Mouse (Mus musculus): ENCODE results near the gene Eml2.

The Eml2 gene

GRCm38 (mm10) chr7:19226817-19227797 is 50.9 kb downstream of the Eml2 start:
- CTCF ChIA-PET, result interaction anchor here in 2 of 4 experiments (0.7 to 1.8 kb wide), 13 partner anchors 13 to 87 kb away, joined by 3 to 12 read pairs (median 3); partner anchors contain the start of gene Ppm1n (in 1 of the 2)

GRCm38 (mm10) chr7:19227883-19228792 is 51.9 kb downstream of the Eml2 start, which contains the start of gene Opa3:
Opa3 (plus strand) TSS chr7:19228334.
- ChIA-PET CTCF (interaction anchor here in 3 of 4 experiments (0.6 to 4.9 kb wide), 38 partner anchors 11 to 136 kb away, joined by 3 to 46 read pairs (median 4); partner anchors contain the start of genes Eml2 (in 1 of the 3), Fosb (in 1 of the 3), Gipr (in 1 of the 3) and Ppm1n (in 1 of the 3)), POLR2A (interaction anchor here in 3 of 4 experiments (0.6 to 6.7 kb wide), 113 partner anchors 9 to 587 kb away, joined by 3 to 82 read pairs (median 4); partner anchors contain the start of genes Vasp (in 3 of the 3), Cd3eap (in 2 of the 3), Eml2 (in 2 of the 3) and Fosb (in 2 of the 3))

More at GRCm38 (mm10) chr7:19226817-19227797, 50.9 kb downstream of the Eml2 start:
- POLR2A ChIA-PET, result interaction anchor here (0.6 to 6.7 kb wide), 23 partner anchors 9 to 160 kb away, joined by 3 to 82 read pairs (median 4); partner anchors contain the start of genes Fosb (in 1 of the 4), Gpr4 (in 1 of the 4) and Vasp (in 1 of the 4)

GRCm38 (mm10) chr7:19228793-19229148 is 52.5 kb downstream of the Eml2 start:
- ChIA-PET POLR2A (interaction anchor here in 3 of 4 experiments (0.6 to 6.7 kb wide), 102 partner anchors 9 to 586 kb away, joined by 3 to 82 read pairs (median 4); partner anchors contain the start of genes Cd3eap (in 2 of the 3), Eml2 (in 2 of the 3), Fosb (in 2 of the 3) and Ppm1n (in 2 of the 3)), CTCF (interaction anchor here in 3 of 4 experiments (0.5 to 4.9 kb wide), 33 partner anchors 11 to 139 kb away, joined by 3 to 46 read pairs (median 5); partner anchors contain the start of genes Eml2 (in 1 of the 3), Fosb (in 1 of the 3), Gipr (in 1 of the 3) and Ppm1n (in 1 of the 3))

- ChIA-PET POLR2A (interaction anchor here in 3 of 4 experiments (0.7 to 6.7 kb wide), 28 partner anchors 10 to 586 kb away, joined by 3 to 82 read pairs (median 8); partner anchors contain the start of genes Eml2 (in 1 of the 3), Ercc1 (in 1 of the 3), Ppm1n (in 1 of the 3) and Six5 (in 1 of the 3)), CTCF (interaction anchor here in 3 of 4 experiments (1.0 to 4.9 kb wide), 13 partner anchors 10 to 80 kb away, joined by 3 to 46 read pairs (median 6); partner anchors contain the start of genes Fosb (in 1 of the 3) and Ppm1n (in 1 of the 3))
These were observed 53.2 kb downstream of the Eml2 start for GRCm38 (mm10) chr7:19229404-19229803.

GRCm38 (mm10) chr7:19230041-19230580 is 53.9 kb downstream of the Eml2 start:
- ChIA-PET CTCF (interaction anchor here in 1 of 4 experiments (1.8 to 4.9 kb wide), 3 partner anchors 10 to 32 kb away, joined by 6 to 46 read pairs (median 19); no protein-coding TSS in a partner anchor), POLR2A (interaction anchor here in 2 of 4 experiments (0.6 to 6.7 kb wide), 8 partner anchors 9 to 79 kb away, joined by 3 to 82 read pairs (median 18); partner anchors contain the start of gene Ppm1n (in 1 of the 2))

- ChIA-PET POLR2A (interaction anchor here in 3 of 4 experiments (0.6 to 6.7 kb wide), 5 partner anchors 9 to 48 kb away, joined by 3 to 82 read pairs (median 7); no protein-coding TSS in a partner anchor), CTCF (interaction anchor here in 1 of 4 experiments (4.9 kb wide), 1 partner anchor 9 kb away, joined by 46 read pairs; no protein-coding TSS in a partner anchor)
These were observed 54.7 kb downstream of the Eml2 start for GRCm38 (mm10) chr7:19230899-19231298.

GRCm38 (mm10) chr7:19231849-19232248 is 55.6 kb downstream of the Eml2 start:
- CTCF ChIA-PET, result interaction anchor here in 2 of 4 experiments (0.6 to 4.9 kb wide), 4 partner anchors 8 to 51 kb away, joined by 3 to 46 read pairs (median 12); partner anchors contain the start of gene Ppm1n (in 1 of the 2)
- POLR2A ChIA-PET, result interaction anchor here in 3 of 4 experiments (0.9 to 6.7 kb wide), 8 partner anchors 8 to 49 kb away, joined by 3 to 82 read pairs (median 4); no protein-coding TSS in a partner anchor

GRCm38 (mm10) chr7:19234652-19235051 is 58.4 kb downstream of the Eml2 start:
- ChIA-PET CTCF (interaction anchor here in 3 of 4 experiments (0.5 to 2.9 kb wide), 11 partner anchors 10 to 562 kb away, joined by 3 to 22 read pairs (median 4); partner anchors contain the start of gene Ppm1n (in 1 of the 3)), POLR2A (interaction anchor here in 2 of 4 experiments (0.9 to 3.4 kb wide), 5 partner anchors 22 to 44 kb away, joined by 3 to 10 read pairs (median 4); no protein-coding TSS in a partner anchor)

GRCm38 (mm10) chr7:19235092-19235671 is 59.0 kb downstream of the Eml2 start:
- POLR2A ChIA-PET, result interaction anchor here in 2 of 4 experiments (1.3 to 6.9 kb wide), 4 partner anchors 8 to 30 kb away, joined by 3 to 53 read pairs (median 4); no protein-coding TSS in a partner anchor

GRCm38 (mm10) chr7:19236411-19236810 is 60.2 kb downstream of the Eml2 start:
- ChIA-PET CTCF (interaction anchor here in 3 of 4 experiments (0.5 to 1.3 kb wide), 8 partner anchors 18 to 464 kb away, joined by 3 to 4 read pairs (median 3); no protein-coding TSS in a partner anchor), POLR2A (interaction anchor here (0.7 to 6.9 kb wide), 13 partner anchors 8 to 71 kb away, joined by 3 to 53 read pairs (median 3); partner anchors contain the start of genes Gipr (in 1 of the 4) and Ppm1n (in 1 of the 4))

More at GRCm38 (mm10) chr7:19235092-19235671, 59.0 kb downstream of the Eml2 start:
- CTCF ChIA-PET, result interaction anchor here in 2 of 4 experiments (1.3 to 1.5 kb wide), 2 partner anchors 9 to 49 kb away, joined by 3 to 6 read pairs; no protein-coding TSS in a partner anchor

GRCm38 (mm10) chr7:19238344-19238743 is 62.1 kb downstream of the Eml2 start:
- CTCF ChIA-PET, result interaction anchor here in 3 of 4 experiments (0.5 to 5.3 kb wide), 6 partner anchors 28 to 101 kb away, joined by 3 to 53 read pairs (median 10); partner anchors contain the start of gene Ppm1n (in 2 of the 3)
- POLR2A ChIA-PET, result interaction anchor here in 2 of 4 experiments (1.3 to 6.9 kb wide), 6 partner anchors 10 to 34 kb away, joined by 3 to 82 read pairs (median 18); partner anchors contain the start of gene Opa3 (in 1 of the 2)

GRCm38 (mm10) chr7:19239423-19239822 is 63.2 kb downstream of the Eml2 start:
- CTCF ChIA-PET, result interaction anchor here (0.5 to 5.3 kb wide), 72 partner anchors 9 to 427 kb away, joined by 3 to 53 read pairs (median 6); partner anchors contain the start of genes Ppm1n (in 4 of the 4), Vasp (in 2 of the 4), Cd3eap (in 1 of the 4) and Eml2 (in 1 of the 4)
- POLR2A ChIA-PET, result interaction anchor here (0.5 to 6.9 kb wide), 52 partner anchors 8 to 461 kb away, joined by 3 to 82 read pairs (median 6); partner anchors contain the start of genes Ppm1n (in 3 of the 4), Vasp (in 3 of the 4), Opa3 (in 2 of the 4) and Eml2 (in 1 of the 4)

- POLR2A ChIA-PET, result interaction anchor here (0.5 to 6.9 kb wide), 56 partner anchors 9 to 461 kb away, joined by 3 to 82 read pairs (median 5); partner anchors contain the start of genes Ppm1n (in 3 of the 4), Vasp (in 3 of the 4), Opa3 (in 2 of the 4) and Eml2 (in 1 of the 4)
- CTCF ChIA-PET, result interaction anchor here (0.5 to 5.3 kb wide), 77 partner anchors 9 to 445 kb away, joined by 3 to 53 read pairs (median 6); partner anchors contain the start of genes Ppm1n (in 4 of the 4), Vasp (in 2 of the 4), Cd3eap (in 1 of the 4) and Eml2 (in 1 of the 4)
These were observed 63.8 kb downstream of the Eml2 start for GRCm38 (mm10) chr7:19239986-19240385.

- ChIA-PET CTCF (interaction anchor here (0.7 to 5.3 kb wide), 20 partner anchors 8 to 103 kb away, joined by 3 to 53 read pairs (median 12); partner anchors contain the start of genes Ppm1n (in 3 of the 4), Fosb (in 1 of the 4) and Vasp (in 1 of the 4)), POLR2A (interaction anchor here (0.5 to 6.9 kb wide), 33 partner anchors 8 to 81 kb away, joined by 3 to 82 read pairs (median 9); partner anchors contain the start of genes Ppm1n (in 2 of the 4), Vasp (in 2 of the 4) and Opa3 (in 1 of the 4))
These were observed 64.8 kb downstream of the Eml2 start for GRCm38 (mm10) chr7:19240905-19241463.

Measured in embryonic stem cell, embryonic (primary cell).